18 mouse cellular contexts compared by ENCODE assay signal in the genomic region with DNA sequence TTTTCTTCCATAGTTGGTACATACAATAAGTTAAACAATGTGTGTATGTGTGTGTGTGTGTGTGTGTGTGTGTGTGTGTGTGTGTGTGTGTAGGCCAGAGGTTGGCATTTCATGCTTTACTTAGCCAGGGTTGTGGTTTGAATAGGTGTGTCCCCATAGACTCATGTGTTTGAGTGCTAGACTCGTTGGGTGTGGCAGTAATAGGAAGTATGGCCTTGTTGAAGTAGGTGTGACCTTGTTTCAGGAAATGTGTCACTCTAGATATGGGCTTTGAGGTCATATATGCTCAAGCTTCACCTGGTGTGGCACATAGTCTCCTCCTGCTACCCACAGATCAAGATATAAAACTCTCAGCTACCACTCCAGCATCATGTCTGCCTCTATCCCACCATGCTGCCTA.
"Had no signal": no experiment of that assay in that cellular context is flagged by ENCODE, and none has a peak within 500 bp of the region (broad histone marks: within the 10 kb centered on the region; RNA-seq: fewer than 3 reads in every experiment).

No protein-coding gene starts in this region.

- H3K36me3 ChIP-seq: midbrain, embryonic 10.5 days; midbrain, embryonic 12.5 days; neural tube, embryonic 13.5 days; neural tube, embryonic 15.5 days had no signal

- DNase-seq: lung, adult 18-20 months; lung, embryonic 14.5 days; lung, postnatal 10 days; lung, postnatal 4 days; midbrain, embryonic 14.5 days; retina, postnatal 1 day; right cerebral cortex, adult 18-20 months; right cerebral cortex, postnatal 25 days; thymus, adult 18-20 months; thymus, postnatal 14 days; thymus, postnatal 36 days had no signal

- H3K27me3 ChIP-seq: midbrain, embryonic 12.5 days; neural tube, embryonic 13.5 days; neural tube, embryonic 15.5 days had no signal

- H3K4me1 ChIP-seq: midbrain, embryonic 10.5 days; midbrain, embryonic 12.5 days; neural tube, embryonic 13.5 days; neural tube, embryonic 15.5 days had no signal

- H3K4me3 ChIP-seq: midbrain, embryonic 10.5 days; midbrain, embryonic 12.5 days; myocyte; neural tube, embryonic 13.5 days; neural tube, embryonic 15.5 days had no signal

- H3K9ac ChIP-seq: liver, embryonic 14.5 days; lung, embryonic 14.5 days; midbrain, embryonic 12.5 days; neural tube, embryonic 13.5 days; neural tube, embryonic 15.5 days had no signal

- H3K27ac ChIP-seq: liver, embryonic 14.5 days; midbrain, embryonic 10.5 days; midbrain, embryonic 12.5 days; neural tube, embryonic 13.5 days; neural tube, embryonic 15.5 days had no signal

- H3K9me3 ChIP-seq: midbrain, embryonic 10.5 days; midbrain, embryonic 12.5 days; neural tube, embryonic 13.5 days; neural tube, embryonic 15.5 days had no signal

- H3K4me2 ChIP-seq: lung, embryonic 14.5 days; midbrain, embryonic 12.5 days; neural tube, embryonic 13.5 days; neural tube, embryonic 15.5 days had no signal

- ATAC-seq: midbrain, embryonic 16.5 days had no signal
